Mouse (Mus musculus) limb, embryonic 13.5 days (tissue): ENCODE data around the gene Itgad. TPM values are rescaled to one million over a fixed set of nuclear protein-coding genes. Genes with fewer than 3 reads are reported as not detected.

Experiments
- ATAC-seq: fragments of 200-750 bp; cut with Nextera tagmentation; 2 replicates; pipeline ENCODE4 v1.8.0; 2017; ENCODE audit warnings: low read depth, moderate number of reproducible peaks, moderate TSS enrichment; ENCODE audit not compliant: low FRiP score
- H3K27ac ChIP-seq: fragments of 300-500 bp; sonication (generic); 2 replicates; pipeline ENCODE4 v1.5.1; 2015; ENCODE audit warnings: inconsistent platforms, mild to moderate bottlenecking, moderate library complexity
- H3K27me3 ChIP-seq: fragments of 300-500 bp; sonication (generic); 2 replicates; pipeline ENCODE4 v1.6.1; 2015; ENCODE audit warnings: mild to moderate bottlenecking, inconsistent platforms
- H3K36me3 ChIP-seq: fragments of 300-500 bp; sonication (generic); 2 replicates; pipeline ENCODE4 v1.6.1; 2015; ENCODE audit warnings: inconsistent platforms, mild to moderate bottlenecking, moderate library complexity
- H3K4me1 ChIP-seq: fragments of 300-500 bp; sonication (generic); 2 replicates; pipeline ENCODE4 v1.6.1; 2015; ENCODE audit warnings: inconsistent platforms
- H3K4me2 ChIP-seq: fragments of 300-500 bp; sonication (generic); replicated peaks from 2 replicates; pipeline ENCODE4 v1.6.1; 2015; ENCODE audit warnings: inconsistent platforms, mild to moderate bottlenecking, moderate library complexity
- H3K4me3 ChIP-seq: fragments of 300-500 bp; sonication (generic); 2 replicates; pipeline ENCODE4 v1.5.1; 2015; ENCODE audit warnings: moderate library complexity, mild to moderate bottlenecking, inconsistent platforms
- H3K9ac ChIP-seq: fragments of 300-500 bp; sonication (generic); 2 replicates; pipeline ENCODE4 v1.6.1; 2015; ENCODE audit warnings: mild to moderate bottlenecking, inconsistent platforms
- H3K9me3 ChIP-seq: fragments of 300-500 bp; sonication (generic); 2 replicates; pipeline ENCODE4 v1.6.1; 2016; ENCODE audit warnings: inconsistent platforms
- WGBS: fragments of 180-500 bp; shearing (Covaris S2); methylation state at CpG from one replicate; pipeline ENCODE4 v1.1.7; 2015; 5-methylcytosine and 5-hydroxymethylcytosine counted together
- polyA plus RNA-seq: library from polyadenylated mRNA; unstranded; fragments of >200 nt; fragmentation: Nextera tagmentation; extraction: Ambion mirVana; gene quantifications from 2 replicates; pipeline ENCODE4 v1.2.1, GENCODE M21; 2015

The Itgad gene
- polyA plus RNA-seq, 1 experiment from 2014 or later, result not detected

DNA sequence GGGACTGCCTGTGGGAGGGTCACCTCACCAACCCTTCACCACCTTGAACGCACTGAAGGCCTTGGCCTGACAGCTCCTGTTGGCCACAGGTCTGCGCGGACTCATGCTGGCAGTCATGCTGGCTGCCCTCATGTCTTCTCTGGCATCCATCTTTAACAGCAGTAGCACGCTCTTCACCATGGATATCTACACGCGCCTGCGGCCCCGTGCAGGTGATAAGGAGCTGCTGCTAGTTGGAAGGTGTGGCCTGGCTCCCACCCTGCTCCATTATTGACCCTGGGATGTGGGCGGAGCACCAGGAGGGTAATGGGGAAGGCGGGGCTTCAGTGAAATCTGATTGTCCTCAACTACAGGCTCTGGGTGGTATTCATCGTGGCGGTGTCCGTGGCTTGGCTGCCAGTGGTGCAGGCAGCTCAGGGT is 116.3 kb downstream of the Itgad start:
- no peak overlapping the region for H3K27ac ChIP-seq
- no peak for ATAC-seq
- no peaks in the 10 kb centered on the region for H3K9me3 ChIP-seq
- H3K4me1 ChIP-seq, result no peaks in the 10 kb centered on the region
- H3K9ac ChIP-seq, result no peak overlapping the region
- 52% methylated on average over 13 of the region's 13 CpGs for WGBS
- H3K27me3 ChIP-seq, result no peaks in the 10 kb centered on the region
- H3K4me2 ChIP-seq, result no peak overlapping the region
- H3K4me3 ChIP-seq, result no peak overlapping the region
- peaks cover 53% of the 10 kb centered on the region for H3K36me3 ChIP-seq

GRCm38 (mm10) chr7:128271496-128271895 is 117.3 kb downstream of the Itgad start:
- no peak overlapping the region for H3K4me2 ChIP-seq
- no peaks in the 10 kb centered on the region for H3K4me1 ChIP-seq
- 95% methylated on average over 8 of the region's 9 CpGs for WGBS
- H3K27ac ChIP-seq, result no peak overlapping the region
- H3K27me3 ChIP-seq, result no peaks in the 10 kb centered on the region
- ATAC-seq, result no peak
- peaks cover 63% of the 10 kb centered on the region for H3K36me3 ChIP-seq
- H3K4me3 ChIP-seq, result no peak overlapping the region
- H3K9ac ChIP-seq, result no peak overlapping the region
- H3K9me3 ChIP-seq, result no peaks in the 10 kb centered on the region

Other genes with a start within 250 kb of the Itgad start
- 44.2 and 47.8 TPM in 2 replicates for gene Kat8, start 241.9 kb upstream of the Itgad start, polyA plus RNA-seq
- 4.4 and 5.7 TPM in 2 replicates for gene Prss8, start 224.3 kb upstream of the Itgad start, polyA plus RNA-seq
- gene Prss36, start 207.7 kb upstream of the Itgad start, polyA plus RNA-seq, result 9.6 and 11.9 TPM in 2 replicates
- 542 and 587 TPM in 2 replicates for gene Fus, start 186.9 kb upstream of the Itgad start, polyA plus RNA-seq
- gene Pycard, start 160.5 kb upstream of the Itgad start, polyA plus RNA-seq, result 22.5 and 27.7 TPM in 2 replicates
- 1.7 and 1.8 TPM in 2 replicates for gene Trim72, start 150.4 kb upstream of the Itgad start, polyA plus RNA-seq
- 0.87 and 0.92 TPM in 2 replicates for gene Itgam, start 91.7 kb upstream of the Itgad start, polyA plus RNA-seq
- gene Gm49368, start 91.7 kb upstream of the Itgad start, polyA plus RNA-seq, result not detected in 2 replicates
- gene Itgax, start 24.8 kb upstream of the Itgad start, polyA plus RNA-seq, result not detected in 2 replicates
- 24.2 and 27.0 TPM in 2 replicates for gene Cox6a2, start 52.0 kb downstream of the Itgad start, polyA plus RNA-seq
- 16.6 and 18.5 TPM in 2 replicates for gene Armc5, start 83.0 kb downstream of the Itgad start, polyA plus RNA-seq
- gene 9130023H24Rik, start 83.7 kb downstream of the Itgad start, polyA plus RNA-seq, result 9.2 and 9.6 TPM in 2 replicates
- 48.8 and 49.1 TPM in 2 replicates for gene Tgfb1i1, start 92.4 kb downstream of the Itgad start, polyA plus RNA-seq
- 0.29 and 0.36 TPM in 2 replicates for gene Slc5a2, start 111.3 kb downstream of the Itgad start, polyA plus RNA-seq
- gene BC017158, start 143.8 kb downstream of the Itgad start, polyA plus RNA-seq, result 21.6 and 26.4 TPM in 2 replicates